Mouse (Mus musculus) skeletal muscle tissue, adult 2 months (tissue): ENCODE results near the gene Nsmce4a.

ENCODE experiments used
- DNase-seq: peaks from one replicate; pipeline ENCODE4 v3.0.0-alpha.2; 2012; ENCODE audit warnings: low read depth, low spot score

Nsmce4a gene

DNA sequence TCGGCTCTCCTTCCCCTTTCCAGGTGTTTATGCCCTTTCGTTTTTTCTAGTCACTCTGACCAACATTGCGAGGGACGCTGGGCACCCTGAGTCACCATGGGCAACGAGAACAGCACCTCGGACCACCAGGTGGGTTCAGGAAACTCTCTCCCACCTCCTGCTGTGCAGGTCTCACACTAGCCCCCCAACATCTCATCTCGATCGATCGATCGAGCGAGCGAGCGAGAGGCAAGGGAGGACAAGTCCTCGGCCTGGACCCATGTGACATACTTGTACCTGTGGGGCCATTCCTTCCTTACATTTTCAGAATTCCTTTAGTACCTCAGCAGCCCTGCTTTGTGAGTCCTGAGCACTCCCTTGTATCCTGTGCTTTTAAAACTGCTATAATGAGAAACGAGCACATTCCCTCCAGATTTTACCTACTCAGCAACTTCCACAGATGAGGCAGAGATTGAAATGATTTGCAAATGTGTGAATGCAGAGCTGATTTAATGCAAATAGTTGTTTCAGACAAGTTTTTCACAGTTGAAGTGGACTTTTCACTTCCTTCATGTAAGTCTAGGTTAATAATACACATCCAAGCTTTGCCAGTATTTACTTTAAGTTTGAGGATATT is 4.6 kb upstream of the Nsmce4a start, which contains the start of gene Tacc2:
TSS of gene Tacc2 (plus strand) at position 51 of the 616 bp plus-strand sequence.
- no peak for DNase-seq

DNA sequence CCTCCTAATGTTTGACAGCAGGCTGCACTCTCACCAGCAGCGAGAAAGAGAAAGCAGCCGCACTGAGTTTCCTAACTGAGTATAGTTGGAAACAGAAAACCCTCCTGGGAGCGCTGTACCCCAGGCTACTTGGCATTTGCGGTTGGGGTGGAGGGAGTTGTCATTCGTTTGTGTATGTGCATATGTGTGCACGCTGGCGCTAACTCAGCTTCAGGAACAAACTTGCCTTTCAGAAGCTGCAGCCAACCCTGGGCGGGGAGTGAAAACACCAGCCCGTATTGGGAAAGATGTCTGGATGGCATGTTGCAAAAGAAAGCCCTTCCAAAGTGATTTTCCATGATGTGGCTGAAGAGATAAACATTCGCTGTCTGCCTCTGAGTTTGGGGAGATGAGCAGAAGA is 4.1 kb upstream of the Nsmce4a start:
- DNase-seq, result no peak

DNA sequence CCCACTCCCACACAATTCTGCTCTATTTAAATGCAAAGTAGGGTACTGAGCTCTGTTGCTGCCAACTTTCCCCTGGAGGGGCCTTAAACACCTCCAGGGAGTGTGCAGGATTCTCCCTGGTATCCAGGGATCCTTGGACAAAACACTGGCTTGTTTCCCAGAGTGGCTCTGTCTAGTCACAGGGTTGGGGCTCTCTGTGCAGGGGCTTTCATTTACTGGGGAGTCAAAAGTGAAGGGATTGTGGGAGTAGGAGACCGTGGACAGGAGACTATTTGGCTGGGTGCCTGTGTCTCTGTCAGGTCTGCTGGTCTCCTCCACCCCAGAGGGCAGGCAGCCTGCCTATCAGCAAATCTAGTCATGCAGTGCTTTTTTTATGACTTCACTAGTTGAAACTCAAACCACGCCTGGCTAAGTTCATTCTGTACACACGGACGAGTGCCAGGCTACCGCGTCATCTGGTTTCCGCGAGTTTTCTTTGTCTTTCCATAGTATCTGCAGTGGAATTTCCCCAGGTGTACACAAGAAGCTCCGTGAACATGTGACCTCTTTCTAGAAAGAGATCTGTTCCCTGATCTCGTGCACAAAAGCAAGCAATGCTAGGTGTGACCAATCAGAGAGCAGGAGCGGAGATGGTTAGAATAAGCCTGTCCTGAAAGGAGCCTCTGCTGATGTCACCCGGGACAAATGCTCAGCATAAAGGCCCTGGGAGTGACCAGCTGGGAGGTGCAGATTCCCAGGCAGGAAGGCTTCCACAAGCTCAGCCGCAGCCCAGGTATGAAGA is 1.5 kb upstream of the Nsmce4a start:
- no peak for DNase-seq

DNA sequence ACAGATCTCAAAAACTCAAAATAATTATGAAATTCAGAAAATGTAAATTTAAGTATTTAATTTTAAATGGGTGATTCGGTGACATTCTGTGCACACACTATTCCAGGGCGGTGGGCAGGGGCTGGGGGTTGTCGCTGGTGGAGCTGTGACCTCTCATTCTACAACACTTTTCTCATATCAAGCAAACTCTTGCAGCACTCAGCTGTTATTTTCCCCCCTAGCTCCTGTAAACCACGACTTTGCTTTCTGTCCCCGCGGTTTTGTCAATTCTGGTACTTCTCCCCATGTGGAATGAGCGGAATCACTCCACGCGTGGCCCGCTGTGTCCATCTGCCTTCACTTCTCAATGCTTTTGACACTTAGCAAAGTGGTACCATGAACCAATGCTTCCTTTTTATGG is 828 bp upstream of the Nsmce4a start:
- DNase-seq, result no peak

DNA sequence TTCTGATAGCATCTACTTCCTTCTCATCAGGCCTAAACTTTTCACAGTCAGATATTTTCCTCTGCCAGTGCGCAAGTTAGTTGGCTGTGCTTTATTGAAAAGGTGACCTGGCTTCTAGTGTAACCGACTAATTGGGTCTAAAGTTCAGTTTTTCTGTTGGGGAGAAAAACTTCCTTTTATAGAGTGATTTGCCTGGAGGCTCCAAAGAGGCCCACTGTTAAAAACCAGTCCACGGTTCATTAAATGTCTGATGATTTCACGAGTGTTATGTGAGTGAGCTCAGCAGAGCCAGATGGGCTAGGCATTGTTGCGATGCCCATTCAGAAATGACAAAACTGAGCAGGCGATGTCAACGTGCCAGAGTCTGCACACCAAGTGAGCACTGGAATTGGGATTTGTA is 2.4 kb downstream of the Nsmce4a start:
- no peak for DNase-seq

DNA sequence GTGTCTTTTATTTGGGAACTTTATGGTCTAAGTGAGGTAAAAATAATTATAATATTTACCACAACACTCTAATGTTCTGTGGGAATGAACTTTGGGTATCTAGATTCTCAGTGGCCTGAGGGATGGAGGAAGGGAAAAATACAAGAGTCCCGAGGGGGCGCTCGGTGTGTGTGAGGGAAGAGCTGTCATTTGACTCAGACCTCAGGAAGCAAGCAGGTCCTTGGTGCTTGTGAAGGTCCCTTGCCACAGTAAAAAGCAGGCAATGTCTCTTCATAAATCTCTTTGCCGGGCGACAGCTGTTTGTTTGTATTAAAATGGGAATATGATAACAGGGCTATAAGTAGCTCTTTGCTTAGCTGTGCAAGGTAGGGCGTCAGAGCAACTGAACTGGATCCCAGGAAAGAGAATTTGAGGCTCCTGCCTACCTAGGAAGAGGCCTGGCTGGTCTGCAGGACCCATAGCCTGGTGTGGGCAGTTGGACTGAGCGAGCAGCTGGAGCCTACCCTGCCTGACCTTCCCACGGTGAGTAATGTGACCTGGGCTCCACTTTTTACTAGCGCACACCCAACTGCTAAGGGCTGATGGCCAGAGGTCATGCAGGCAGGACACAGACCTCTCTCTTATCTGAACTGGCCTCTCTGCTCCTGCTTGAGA is 4.0 kb downstream of the Nsmce4a start:
- peak; percentile 92 for DNase-seq

DNA sequence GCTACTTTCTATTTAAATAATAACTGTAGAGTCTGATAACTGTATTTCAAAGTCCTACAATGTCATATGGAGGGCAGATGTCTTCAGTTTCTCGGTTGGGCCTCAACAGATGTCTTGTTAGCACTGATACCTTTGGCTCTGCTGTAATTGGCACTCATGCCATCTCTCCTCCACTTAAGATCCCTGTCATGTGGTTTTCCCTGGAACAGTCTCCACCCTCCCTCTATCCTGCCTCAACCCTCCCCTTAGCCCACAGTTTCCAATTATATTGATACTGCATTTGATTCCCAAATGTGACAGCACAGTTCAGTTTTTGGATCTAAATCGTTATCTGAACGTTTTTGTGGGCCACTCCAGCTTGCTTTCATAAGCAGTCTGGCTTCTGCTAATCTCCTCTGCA is 8.3 kb downstream of the Nsmce4a start:
- peak; percentile 70 for DNase-seq

DNA sequence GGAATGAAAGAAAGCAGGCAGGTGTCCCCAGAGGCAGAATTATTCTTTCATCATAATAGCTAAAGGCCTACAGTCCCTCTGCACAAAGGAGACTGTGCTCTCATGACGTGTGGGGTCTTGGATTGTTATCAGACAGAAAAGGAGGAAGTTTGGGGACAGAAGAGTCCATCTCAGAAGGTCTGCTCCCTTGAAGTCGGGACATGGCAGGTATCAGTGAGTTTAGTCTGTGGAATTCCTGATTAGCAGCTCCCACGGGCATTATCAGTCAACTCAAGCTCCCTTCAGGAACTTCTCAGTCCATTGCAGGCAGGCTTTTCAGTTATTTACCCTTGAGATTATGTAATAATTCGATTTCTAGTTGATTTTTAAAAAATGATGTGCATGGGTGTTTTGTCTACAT is 9.0 kb downstream of the Nsmce4a start:
- DNase-seq, result no peak

DNA sequence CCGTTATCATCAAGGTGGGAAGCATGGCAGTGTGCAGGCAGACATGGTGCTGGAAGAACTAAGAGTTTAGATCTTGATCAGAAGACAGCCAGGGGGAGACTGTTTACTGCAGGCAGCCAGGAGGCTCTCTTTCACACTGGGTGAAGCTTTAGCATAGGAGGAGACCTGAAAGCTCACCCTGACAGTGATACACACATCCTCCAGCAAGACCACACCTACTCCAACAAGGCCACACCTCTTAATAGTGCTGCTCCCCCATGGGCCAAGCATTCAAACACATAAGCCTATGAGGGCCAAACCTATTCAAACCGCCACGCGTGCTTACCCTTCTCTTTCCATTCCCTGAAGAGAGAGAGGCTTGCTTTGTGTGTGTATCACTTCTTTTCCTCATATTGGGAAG is 9.6 kb downstream of the Nsmce4a start:
- no peak for DNase-seq

DNA sequence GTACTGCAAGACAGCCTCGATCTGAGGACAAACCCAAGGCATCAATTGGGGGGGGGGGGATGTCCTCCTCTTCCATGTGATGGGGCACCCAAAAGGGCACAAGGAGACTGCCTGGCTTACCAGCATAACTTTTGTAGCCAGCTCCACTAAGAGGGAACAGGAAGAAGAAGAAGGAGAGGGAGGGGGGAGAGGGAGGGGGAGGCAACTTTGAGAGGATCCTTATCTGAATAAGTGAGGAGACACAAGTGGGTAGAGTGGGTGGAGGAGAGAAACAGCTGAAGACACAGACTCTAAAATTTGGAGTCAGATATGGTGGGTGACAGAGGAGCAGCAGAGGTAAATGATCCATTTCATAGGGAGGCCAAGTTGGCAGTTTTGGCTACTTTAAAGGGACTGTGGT is 12.0 kb downstream of the Nsmce4a start:
- no peak for DNase-seq

DNA sequence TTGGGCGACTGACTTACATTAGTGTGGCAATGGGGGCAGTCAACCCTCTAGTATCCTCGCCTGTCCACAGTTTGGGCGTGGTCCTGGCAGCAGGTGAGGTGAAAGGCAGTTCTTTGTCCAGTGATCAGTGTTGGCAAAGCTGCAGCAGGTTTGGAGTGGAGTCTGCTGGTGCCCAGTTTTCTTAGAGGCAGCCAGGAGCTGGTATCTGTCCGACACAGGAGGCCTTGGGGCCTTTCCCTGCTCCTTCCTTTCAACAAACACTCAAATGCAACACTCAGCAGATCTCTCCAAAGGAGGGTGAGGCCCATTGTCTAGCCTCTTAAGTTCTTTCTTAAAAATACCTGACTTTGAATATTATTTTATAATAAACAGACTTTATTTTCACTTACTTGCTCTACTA is 14.3 kb downstream of the Nsmce4a start:
- no peak for DNase-seq

DNA sequence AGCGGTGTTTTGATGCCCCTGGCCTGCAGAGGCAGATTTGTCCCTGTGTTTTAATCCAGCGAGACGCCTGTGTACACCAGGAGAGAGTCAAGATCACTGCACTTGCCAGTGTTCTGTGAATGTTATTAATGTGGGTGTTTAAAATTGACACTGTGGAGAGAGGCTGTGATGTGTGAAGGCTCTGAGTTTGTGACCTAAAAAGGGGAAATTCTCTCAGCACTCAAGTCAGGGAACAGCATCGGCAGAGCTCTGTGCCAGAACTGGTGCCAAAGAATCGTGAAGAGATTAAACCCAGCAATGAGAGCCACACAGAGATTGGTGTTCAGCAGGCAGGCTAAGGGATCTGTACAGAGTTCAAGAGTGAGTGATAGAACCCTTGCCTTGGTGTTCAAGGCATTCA is 17.3 kb downstream of the Nsmce4a start:
- DNase-seq, result peak; percentile 45

DNA sequence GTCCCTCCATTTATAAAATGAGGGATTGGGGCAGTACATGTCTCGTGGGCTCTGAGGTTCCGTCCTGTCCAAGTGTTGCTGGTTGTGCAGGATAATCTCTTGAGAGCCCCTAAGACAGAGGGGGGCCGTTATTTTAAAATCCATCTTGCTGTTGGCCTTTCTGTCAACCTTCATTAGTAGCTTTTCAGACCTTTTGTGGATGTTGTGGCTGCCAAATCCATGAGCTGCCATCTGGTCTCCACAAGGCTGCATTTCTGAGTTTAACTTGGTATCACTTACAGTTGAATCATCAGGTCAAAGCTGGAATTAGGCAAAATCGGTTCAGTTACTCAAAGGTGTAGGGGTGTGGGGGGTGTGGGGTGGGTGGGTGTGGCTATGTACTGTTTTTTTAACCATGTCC is 19.6 kb downstream of the Nsmce4a start:
- no peak for DNase-seq

DNA sequence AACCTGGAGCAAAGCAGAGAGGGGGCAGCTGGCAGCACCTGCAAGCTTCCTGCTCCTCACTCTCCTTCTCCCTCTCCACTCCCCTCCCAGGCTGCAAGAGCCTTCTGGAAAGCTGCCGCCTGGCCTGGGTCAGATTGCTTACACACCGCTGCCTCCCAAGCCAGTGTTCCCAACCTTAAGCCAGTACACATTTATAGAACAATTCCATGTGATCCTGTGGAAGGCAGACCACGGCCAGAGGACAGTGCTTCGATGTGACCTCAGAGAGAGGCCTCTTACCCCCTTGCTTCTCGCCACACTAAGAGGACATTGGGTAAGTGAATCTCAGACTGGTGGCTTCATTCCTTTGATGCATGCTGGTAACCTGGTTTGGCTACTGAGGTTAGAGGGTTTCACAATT is 20.1 kb downstream of the Nsmce4a start:
- DNase-seq, result peak; percentile 93

DNA sequence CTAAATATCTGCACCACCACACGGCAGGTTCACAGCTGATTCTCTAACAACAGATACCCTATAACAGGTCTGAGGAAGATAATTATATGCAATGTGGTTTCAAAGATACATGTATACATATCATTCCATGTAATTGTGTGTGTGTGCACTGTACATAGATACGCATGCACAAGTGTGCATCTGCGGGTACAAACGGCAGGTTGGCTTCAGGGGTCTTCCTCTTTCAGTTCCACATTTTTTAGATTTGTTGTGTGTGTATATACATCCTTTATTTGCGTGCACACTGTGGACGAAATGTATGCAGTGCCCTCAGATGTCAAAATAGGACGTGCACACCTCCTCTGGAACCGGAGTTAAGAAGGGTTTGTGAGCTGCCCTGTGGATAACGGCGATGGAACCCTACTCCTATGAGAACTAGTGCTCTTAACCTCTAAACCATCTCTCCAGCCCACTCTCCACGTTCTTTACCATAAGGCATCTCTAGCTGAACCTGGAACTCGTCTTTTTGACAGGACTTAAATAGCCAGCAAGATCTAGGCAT is 25.2 kb downstream of the Nsmce4a start:
- no peak for DNase-seq

DNA sequence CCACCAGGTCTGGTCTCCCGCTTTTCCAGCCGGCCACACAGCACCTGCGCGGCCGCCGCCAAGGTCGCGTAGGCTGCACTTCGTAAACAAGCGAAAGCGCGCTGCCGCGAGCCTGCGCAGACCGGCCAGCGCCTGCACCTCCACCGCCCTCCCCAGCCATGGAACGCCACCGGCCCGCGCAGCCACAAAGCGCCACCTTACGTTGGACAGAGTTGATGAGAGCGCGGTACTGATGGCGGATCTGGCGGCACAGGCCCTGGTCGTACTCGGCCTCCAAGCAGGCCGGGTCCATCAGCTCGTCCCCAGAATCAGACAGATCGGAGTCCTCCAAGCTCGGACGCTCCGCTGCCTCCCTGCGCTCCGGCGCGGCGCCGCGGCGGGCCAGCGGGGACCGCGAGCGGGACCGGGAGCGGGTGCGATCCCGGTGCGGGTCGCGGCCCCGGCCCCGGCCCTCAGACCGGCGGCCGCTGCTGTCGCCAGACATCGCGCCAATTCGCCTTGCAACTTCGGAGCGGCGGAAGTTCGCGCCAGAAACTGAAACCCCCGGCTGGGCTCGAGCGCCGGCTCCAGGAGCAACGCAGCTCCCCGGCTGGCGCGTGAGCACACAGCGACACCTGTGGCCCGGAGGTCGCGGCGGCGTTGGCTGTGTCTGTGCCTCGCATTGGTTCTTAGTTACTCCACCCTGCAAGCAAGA is 26.0 kb downstream of the Nsmce4a start:
- peak; percentile 87 for DNase-seq

DNA sequence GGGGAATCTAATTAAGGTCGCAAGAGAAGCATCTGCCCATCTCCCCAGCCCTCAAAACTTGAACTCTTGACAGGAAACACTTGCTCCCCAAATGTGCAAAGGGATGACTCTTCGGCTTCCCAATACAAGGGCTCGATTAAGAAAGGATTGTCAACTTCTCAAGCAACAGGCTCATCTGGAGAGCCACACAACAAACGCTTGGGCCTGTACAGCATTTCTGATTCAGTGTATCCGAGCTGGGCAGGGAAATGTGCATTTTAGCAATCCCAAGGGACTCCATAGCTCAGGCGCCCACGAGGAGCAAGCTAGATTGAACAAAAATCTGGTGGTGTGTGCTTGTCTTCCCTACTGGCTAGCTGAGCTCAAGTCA is 26.5 kb downstream of the Nsmce4a start:
- no peak for DNase-seq

DNA sequence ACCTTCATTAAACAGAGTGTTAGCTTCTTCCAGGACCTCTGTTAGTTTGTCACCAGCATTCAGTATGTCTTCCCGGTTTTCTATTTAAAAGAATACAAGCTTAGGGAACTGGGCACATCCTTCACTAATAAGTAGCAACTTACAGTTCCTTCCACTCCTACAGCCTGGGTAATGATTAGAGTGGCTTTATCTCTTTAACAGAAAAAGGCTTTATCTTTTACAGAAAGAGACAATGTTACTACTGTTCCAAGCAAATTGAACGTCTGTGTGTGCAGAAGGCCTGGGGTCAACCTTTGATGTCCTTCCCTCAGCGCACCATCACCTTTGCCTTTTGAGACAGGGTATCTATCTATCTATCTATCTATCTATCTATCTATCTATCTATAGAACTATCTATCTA is 27.0 kb downstream of the Nsmce4a start:
- no peak for DNase-seq

DNA sequence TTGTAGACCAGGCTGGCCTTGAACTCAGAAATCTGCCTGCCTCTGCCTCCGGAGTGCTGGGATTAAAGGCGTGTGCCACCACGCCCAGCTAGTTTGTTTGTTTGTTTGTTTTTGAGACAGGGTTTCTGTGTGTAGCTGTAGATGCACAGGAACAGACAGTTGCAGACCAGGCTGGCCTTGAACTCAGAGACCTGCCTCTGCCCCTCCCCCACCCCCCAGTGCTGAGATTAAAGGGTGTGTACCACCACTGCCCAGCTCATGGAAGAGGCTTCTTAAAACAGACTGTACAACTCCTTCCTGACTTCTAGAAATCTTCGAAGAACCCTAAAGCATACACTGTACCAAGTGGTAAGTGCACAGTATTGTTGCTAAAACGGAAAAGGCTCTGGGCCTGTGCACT is 27.5 kb downstream of the Nsmce4a start:
- no peak for DNase-seq

DNA sequence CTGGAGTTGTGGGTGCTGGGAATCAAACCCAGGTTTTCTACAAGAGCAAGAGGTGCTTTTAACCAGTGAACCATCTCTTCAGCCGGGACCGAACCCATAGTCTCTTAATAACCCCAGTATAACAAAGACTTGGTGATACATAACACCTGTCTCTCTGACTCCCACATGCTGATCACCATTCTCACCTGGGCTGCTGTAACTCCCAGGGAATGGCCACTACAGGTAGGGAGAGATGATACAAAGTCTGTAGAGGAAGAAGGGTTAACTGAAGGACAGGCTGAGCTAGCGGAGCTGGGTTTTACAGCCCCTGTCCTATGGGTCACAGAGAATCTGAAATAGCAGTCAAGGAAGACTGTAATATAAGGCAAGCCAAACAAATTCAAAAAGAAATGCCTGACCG is 29.7 kb downstream of the Nsmce4a start:
- DNase-seq, result no peak

DNA sequence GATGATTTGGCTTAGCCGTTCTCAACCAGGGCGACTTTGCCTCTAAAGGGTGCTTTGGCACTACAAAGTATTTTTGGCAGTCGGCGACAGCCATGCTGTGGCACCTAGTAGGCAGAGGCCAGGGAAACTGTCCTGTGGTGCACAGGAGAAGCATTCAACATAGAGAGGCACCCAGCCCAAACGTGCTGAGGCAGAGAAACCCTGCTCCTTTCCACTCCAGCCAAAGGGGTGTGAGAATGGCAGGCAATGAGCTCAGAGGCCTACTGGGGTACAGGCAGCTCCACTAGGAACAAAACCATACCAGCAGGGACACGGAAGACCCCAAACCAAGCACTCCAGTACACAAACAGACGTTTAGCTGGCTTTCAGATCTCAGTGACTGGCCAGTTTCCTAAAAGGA is 32.7 kb downstream of the Nsmce4a start:
- DNase-seq, result no peak

DNA sequence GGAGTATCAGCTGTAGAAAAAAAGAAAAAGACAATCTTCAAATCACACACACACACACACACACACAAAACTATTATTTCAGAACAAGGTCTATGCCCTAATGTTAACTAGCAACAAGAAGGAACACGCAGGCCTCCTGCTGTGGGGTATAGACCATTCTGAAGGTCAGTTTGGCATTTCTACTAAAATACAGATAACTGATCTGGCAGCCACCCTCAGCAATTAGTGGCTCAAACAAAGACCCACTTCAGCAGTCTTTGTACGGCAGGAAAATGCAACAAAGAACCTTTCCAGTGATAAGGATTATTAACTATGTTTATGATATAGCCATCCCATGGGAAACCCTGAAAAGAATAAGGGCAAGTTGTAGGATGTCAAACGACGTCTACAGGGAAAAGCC is 35.9 kb downstream of the Nsmce4a start:
- no peak for DNase-seq
